Mouse (Mus musculus) spleen, postnatal 4 days (tissue): ENCODE results near the gene Ifrd1.
"Not testable (repeated sequence)": the region's sequence is repeated elsewhere in the genome, so short reads cannot be mapped to it uniquely, and the experiment has no call there.

Source experiments
- DNase-seq, 2 experiments: peaks; one replicate each; pipeline ENCODE4 v3.0.0; 2022; ENCODE audit warnings: low spot score in 2 of 2

Gene Ifrd1

DNA sequence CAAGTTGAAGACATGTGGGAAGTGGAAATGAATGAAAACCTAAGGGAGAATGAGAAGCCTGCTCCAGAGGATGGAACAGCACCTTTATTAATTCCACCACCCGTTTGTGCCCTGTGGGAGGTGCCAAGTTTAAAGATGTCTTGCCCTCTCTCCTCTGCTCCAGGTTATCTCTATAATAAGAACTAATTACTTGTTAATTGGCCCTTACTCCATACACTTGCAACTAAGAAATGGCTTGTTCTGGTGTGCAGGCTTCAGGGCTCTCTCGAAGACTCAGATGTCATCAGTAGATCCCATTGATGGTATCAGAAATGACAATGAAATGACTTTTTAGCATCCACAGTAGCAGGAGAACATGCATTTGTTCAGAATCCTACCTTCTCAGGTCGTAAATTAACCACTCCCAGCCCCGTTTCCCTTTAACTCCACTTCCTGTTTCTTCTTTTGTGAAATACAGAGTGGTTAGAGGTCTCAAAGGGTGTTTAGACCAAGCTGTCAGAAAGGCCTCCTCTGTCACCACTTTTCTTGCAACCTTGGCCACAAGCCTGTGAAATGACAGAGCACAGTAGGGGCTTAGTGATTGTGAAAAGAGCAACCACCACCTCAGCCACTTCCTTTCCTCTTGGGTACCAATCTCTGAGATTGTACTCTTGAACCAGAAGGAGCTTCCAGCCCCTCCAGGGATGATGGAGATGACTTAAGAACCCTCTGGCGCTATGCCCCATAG lies at the start of gene Ifrd1:
TSS of gene Ifrd1 (minus strand) at position 51 of the 727 bp plus-strand sequence.
- DNase-seq: peak in 1 of 2 experiments; percentile 22

DNA sequence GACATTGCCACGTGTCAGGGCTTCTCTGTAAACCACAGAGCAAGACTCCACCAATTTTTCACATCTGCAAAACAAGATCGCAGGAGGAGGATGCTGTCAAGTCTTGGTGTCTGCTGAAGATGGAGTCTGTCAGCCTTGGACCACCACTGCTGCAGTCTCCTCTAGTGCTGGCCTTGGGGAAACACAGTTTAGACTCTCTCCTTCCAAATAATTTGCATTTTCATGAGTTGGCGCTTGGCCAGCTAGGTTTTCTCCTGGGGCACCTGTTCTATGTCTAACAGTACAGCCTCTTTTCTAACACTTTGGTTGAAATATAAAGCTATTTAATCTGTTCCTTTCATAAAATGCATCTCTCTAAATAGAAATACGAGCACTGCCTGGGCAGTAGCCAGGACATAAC lies 38.2 kb upstream of the Ifrd1 start:
- DNase-seq: no peak

DNA sequence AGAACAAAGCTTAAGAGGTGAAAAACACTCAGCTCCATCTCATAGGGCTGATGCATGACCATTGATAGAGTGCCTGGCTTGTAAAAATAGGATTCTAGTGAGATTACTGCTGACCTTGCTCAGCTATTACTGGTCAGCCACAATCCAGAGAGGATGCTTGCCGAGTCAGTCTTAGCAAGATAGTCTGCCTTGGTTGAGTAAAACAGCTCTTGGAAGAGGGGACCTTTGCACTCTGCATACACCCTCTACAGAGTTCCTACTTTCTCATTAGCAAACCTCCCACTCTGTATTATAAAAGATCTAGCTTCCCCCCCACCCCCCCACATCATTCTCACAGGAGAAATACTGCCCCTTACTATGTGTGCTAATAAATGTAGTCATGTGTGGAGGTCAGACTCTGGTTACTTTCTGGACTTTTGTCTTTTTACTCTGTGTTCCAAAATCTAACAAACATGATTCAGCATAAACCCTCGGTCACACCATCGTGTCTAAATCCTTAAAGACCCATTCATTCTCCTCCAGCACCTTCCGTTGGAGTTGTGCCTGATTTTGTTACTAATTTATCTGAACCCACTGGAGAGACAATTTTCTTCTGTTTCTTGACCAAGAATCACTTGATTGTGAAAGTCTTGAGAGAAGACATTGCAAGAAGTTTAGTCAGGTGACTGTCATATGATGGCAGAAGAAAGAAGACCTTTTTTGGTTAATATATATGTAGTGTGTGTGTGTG lies 32.5 kb upstream of the Ifrd1 start:
- no peak for DNase-seq

DNA sequence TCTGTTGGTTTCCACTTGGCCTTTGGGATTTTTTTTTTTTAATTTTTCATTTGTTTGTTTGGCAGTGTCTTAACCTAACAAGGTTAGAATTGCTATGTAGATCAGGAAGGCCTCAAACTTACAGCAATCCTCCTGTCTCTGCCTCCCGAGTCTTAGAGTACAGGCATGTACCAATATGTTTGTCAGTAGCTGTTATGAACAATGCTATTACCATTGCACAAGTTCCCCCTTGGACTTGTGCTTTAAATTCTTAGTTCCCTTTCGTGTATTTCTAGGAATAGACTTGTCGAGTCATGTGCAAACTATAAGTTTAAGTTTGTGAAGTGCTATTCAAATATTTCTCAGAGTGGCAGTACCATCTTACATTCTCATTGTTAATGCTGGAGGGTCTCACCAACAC lies 29.3 kb upstream of the Ifrd1 start:
- DNase-seq: no peak

DNA sequence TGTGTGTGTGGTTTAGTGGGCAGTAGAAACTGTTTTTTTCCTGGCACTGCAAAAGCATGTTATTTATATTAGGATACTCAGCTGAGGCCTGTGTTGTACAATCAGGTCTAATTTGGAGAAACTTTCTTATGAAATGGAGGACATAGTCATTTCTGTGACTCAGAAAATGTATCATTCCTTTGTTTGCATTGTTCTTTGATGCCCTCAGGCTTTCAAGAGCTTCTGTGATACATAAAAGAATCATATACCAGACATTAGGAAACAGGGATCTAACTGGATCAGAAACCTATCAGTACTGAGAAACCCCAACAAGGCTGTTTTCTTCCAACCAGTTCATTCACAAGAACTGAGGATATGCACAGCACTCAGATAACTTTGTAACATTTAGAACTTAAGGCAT lies 26.6 kb upstream of the Ifrd1 start:
- DNase-seq: no peak

DNA sequence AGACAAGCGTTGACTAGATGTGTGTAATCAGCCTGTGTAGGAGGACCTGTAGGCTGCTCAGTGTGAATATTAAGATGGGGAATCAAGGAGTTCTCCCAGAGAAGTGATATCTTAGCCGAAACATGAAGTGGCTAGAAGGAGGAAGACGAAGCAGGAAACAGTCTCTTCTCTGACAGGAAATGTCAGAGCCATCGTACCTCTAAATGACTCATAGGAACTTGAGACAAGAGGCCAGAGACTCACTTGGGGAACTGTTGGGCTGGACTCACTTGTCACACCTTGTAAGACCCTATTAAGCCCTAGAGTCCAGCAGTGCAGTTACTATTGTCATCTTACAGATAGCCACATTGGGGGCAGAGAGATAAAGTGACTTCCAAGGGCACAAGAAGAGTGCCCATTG lies 25.0 kb upstream of the Ifrd1 start:
- no peak for DNase-seq

DNA sequence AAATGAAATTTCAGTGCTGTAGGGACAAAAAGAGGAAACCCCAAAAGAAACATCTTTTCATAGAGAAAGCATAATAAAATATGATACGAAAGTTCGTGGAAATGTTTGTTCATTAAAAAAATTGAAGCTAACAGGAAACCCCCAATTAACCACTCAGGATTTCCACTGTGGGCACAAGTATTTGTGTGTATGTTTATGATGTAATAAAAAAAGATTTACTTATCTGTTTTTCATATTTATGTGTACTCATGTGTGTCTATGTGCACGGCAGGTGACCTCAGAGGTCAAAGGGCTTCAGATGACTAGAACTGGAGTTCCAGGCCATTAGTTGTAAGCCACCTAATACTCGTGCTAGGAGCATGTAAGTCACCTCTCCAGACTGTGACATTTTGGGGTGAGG lies 24.4 kb upstream of the Ifrd1 start:
- DNase-seq: no peak

DNA sequence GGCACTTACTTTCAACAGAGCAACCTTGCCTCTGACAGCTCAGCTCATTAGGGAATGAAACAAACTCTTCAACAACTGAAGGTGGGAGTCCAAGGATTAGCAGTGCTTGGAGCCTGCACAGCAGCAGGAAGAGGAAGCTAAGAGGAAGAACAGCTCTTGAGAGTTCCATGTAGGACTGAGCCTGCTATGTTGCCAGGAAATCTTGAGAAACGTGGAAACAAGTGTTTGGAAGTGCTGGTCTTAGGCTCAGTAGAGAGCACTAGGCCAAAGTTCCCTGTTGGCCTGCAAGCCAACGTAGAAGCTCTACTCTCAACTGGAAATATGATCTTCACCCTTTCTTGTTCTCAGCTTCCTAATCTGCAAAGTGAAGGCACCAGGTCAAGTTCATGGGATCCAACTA lies 20.0 kb upstream of the Ifrd1 start:
- DNase-seq: no peak

DNA sequence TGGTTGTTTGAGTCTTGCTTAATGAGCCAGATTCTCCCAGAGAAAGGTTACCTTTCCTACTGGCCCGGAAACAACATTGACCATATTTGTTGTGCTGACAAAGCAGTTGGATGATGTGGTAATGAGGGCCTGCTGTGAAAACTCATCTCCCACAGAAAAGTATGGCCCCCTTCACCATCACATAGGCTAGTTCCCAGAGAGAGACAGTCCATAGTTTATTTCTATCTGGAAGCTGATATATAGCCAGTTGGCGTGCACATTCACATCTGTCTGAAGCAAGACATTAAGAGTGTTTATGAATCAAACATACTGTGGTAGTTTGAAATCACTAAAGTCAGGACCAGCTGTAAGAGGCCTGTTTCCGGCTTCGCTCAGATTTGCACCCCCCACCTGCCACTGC lies 15.4 kb upstream of the Ifrd1 start:
- DNase-seq: no peak

DNA sequence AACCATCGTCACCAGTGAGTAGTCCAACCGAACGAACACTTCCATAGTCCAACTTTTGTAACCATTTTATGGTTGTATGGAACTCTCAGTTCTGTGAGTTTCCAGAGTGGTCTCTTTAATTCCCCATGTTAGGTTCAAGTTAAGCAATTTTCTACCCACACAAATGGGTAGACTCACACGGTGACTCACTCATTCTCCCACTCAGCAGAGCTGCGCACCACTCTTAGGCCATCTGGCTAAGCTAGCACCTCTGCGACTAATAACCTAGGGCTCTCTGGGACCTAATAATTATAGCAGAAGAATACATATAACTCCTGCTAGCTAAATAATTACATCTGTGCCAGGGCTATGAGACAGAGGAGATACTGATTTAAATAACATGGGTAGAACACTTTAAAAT lies 14.7 kb upstream of the Ifrd1 start:
- DNase-seq: no peak

DNA sequence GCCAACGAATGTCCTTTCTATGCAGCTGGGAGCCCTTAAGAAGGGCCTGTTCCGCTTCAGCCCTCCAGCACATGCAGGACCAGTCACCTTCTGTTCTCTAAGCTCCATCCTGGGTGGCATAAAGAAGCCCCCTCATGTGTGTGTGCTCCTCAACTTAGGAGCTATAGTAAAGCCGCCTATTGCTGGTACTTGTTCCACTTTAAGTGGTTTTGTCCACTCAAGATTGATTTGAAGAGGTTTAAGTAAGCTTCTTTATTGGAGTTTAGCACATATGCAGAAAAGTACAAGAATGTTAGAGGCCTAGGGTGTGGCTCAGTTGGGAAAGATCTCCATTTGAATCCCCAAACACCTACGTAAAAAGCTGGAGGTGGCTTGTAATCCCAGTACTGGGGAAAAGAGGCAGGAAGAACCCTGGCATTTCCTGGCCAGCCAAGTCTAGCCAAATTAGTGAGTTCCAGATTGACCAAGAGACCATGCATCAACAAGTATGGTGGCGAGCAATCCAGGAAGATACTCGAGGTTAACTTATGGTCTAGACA lies 10.2 kb upstream of the Ifrd1 start:
- DNase-seq: no peak

DNA sequence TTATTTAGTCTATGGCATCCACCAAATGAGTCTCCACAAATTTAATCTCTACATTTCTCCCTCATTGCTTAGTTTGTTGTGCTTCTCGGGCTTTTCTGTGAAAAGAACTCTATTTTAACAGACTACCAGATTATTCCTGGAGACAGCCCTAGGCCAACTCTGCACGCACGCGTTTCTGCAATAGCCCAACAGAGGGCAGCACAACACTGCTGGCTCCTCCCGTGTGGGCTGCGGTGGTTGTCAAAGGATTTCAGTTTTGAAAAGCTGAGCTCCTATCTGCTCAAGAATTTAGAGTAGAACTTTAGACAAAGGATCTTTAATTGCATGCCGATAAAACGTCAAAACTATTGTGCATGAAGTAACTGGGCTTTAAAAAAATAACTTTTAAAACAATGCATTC lies 8.9 kb upstream of the Ifrd1 start:
- peak; percentile 58 to 86 for DNase-seq

DNA sequence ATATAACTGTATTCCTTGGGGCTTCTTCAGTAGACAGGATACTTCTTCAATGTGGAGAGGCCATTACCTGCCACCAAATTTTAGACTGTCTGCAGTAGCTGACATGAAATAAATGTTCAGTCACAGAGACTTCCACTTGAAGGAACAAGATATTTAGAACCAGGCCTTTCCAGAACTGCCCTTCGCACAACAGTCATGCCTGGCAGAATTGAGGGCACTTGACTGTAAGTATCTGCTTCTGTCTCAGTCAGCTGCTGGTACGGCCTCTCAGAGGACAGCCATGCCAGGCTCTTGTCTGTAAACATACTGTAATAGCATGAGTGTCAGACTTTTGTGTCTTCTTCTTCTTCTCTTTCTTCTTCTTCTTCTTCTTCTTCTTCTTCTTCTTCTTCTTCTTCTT lies 8.2 kb upstream of the Ifrd1 start:
- no peak for DNase-seq

DNA sequence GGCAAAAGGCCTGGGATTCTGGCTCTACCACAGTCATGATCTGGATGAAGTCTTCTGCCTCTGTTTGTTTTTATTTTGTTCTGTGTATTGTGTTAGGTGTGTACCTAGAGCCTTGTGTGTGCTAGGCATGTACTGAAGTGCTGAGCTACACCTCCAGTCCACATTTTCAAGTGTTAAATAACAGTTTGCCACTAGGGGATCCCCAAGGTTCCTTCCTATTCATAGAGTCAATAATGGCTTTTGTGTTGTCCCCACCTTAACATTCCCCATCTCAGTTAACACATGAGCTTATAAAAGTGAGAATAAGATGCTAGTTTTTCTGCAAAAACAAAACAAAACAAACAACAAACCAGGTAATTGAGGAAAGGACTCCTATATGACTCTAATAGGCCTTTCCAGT lies 7.7 kb upstream of the Ifrd1 start:
- no peak for DNase-seq

DNA sequence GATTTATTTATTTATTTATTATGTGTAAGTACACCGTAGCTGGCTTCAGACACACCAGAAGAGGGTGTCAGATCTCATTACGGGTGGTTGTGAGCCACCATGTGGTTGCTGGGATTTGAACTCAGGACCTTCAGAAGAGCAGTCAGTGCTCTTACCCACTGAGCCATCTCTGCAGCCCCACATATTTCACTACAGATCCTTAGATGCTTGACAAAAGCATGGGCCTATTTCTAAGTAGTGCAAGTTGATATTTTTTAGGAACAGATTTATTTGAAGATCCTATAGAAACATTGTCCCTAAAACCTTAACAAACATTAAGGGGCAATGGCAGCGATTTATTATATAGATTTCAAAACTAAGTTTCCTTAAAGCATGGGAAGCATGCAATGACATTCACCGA lies 7.0 kb upstream of the Ifrd1 start:
- DNase-seq: not testable (repeated sequence)

DNA sequence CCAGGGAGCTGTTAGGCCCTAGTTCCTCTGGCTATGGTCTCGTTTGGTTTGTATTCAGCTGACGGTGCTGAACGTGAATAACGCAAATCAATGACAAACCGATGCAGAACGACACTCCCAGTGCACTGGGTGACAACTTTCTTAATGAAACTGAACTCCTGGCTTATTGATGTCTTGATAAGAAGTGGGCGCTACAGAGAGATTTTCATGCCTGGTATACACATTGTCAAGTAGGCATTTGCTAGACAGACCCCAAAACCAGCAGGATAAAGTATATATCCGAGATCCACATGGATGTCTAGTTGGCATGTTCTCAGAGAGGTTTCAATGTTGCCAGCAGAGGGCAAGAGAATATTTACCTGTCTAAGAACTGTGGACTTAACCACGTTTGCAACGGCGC lies 6.4 kb upstream of the Ifrd1 start:
- no peak for DNase-seq

DNA sequence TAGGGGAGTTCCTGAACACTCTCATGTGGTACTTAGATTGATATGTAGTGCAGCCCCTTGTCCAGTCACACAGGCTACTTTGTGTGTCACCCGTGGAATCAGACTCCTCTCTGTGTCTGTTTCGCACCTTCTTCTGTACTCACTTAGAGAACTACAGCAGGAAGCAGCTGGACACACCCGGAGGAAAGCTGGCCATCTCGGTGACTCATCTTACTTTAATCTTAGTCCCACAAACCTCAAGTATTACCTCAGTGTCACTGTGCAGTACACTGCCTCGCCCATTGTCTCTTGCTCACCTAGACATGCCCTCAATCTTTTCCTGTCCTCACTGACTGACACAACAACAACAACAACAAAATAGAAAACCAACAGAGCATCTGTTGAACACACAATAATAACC lies 4.9 kb upstream of the Ifrd1 start:
- DNase-seq: no peak

DNA sequence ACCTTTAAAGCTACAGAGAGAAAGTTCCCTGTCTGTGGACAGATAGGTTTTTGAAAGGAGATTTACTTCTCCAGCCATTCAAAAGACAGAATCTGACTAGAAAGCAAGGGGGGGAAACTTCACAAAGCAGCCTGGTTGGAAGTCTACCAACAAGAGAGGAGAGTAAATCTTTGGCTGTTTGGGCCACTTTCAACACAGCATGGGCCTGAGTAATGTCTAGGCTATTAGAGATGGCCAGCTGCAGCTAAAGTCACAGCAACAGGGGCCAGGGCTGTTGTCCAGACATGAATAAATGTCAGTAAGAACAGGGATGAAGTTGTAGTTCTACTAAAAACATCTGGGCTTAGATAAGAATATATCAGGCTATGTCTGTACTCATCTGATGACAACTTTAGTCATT lies 2.0 kb upstream of the Ifrd1 start:
- no peak for DNase-seq

DNA sequence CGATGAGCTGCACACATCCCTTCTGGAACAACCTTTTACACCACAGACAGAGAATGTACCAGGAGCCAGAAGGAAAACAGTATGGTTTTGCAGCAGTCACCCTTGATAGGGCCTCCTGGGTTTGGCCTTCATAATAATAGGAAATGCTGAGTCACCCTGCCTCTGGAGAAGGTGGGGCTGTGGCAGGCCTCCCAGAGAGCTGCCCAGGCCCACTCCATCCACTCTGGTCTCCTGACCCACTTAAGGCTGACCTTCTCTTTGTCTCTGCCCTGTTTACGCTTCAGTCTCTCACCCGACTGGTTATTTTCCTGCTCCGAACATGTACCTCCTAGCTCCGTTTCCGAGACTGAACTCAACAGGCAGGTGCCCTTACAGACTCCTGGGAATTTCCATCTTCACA lies 328 bp downstream of the Ifrd1 start:
- DNase-seq: peak in 1 of 2 experiments; percentile 16

DNA sequence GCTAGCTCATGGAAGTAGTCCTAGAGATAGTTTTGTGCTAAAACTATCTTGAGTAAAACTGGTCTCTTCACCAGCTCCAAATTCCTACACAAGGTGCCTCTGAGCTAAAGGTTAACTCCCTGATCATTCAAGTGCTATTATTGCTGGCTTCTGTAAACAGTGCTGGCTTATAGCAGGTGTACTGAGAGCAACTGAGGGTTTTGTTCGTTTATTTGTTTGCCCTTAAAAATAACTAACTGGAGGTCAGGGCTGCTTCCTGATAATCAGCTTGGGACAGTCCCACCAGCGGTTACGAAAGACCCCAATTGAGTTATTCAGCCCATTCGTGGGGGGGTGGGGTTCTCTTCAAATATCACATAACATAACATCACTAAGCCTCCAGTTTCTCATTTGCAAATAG lies 920 bp downstream of the Ifrd1 start:
- DNase-seq: no peak

DNA sequence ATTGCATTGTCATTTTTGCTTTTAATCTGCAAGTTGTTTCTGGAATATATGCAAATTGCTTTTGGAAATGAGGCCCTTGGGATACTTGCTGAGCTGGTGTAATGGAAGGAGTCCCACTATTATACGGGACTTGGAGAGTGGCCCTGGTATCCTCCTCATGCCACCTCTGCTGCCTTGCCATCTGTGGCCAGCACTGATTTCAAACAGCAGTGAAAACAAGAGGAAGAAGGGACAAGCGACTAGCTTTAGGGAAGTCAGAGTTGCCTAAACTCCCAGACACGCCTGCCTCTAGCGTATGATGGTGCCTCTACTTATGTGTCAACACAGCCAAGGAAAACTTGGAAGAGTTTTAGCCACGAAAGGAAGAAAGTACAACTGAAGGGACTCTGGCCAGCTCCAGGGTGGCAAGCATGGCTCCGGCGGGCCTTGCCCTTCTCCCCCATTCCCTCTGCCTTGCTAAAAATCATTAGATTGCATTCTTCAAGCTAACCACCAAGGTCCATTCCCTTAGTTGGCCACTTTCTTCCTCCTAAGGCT lies 2.8 kb downstream of the Ifrd1 start:
- no peak for DNase-seq

DNA sequence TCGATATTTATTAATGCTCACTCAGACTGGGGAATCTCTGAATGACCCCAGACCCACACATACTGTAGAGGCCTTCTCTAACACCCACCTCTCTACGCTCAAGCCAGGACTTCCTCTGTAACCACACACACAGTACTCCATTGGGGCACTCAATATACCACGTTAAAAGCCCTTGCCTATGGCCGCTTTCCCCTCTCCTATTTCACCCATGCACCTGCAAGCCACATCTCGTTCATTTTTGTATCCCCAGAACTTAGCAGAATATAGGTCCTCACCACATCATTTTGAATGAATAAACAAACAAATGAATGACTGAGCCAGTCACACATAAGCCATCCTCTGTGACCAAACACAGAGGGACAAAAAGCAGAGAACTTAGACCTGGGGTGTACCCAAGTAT lies 3.4 kb downstream of the Ifrd1 start:
- DNase-seq: no peak

DNA sequence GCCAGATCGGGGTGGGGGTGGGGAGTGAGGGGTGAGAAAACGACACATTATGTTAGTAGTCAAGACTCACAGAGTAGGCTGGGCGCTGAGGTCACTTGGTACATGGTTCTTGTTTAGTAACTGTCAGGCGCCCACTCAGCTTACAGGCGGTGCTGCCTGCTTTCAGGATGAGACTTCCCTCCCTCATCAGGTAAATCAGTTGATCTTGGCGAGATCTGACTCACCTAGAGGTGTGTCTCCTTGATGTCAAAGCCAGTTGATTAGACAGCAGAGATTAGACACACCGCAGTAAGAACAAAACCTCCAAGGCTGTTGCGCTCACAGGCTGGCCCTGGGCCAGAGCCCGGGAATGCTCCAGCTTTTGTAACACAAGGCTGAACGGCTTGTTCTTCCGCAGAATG lies 4.5 kb downstream of the Ifrd1 start:
- no peak for DNase-seq
